Mouse (Mus musculus) induced T-regulatory cell, adult 2 months (primary cell): ENCODE data around the gene Schip1.

ENCODE experiments used
- DNase-seq: peaks from one replicate; pipeline ENCODE4 v3.0.0-alpha.2; 2012; ENCODE audit warnings: low read depth

Schip1 gene

DNA sequence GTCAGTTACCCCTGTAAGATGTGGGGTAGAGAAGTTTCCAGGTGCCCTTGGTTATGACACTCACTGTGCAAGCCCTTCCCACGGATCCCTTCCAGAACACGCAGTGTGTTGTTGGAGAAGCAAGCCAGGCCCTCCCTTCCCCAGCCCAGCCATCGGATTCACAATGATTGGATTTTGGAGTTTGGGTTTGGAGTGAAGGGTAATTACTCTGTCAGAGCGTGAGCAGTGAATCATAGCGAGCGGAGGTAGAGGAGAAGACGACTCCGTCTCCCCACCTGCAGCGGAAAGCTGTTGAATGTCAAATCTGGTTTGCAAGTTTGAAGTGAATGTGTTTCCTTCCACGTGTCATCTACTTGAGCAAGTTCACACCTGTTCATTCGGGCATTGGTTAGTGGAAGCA lies 447.7 kb downstream of the Schip1 start:
- no peak for DNase-seq

DNA sequence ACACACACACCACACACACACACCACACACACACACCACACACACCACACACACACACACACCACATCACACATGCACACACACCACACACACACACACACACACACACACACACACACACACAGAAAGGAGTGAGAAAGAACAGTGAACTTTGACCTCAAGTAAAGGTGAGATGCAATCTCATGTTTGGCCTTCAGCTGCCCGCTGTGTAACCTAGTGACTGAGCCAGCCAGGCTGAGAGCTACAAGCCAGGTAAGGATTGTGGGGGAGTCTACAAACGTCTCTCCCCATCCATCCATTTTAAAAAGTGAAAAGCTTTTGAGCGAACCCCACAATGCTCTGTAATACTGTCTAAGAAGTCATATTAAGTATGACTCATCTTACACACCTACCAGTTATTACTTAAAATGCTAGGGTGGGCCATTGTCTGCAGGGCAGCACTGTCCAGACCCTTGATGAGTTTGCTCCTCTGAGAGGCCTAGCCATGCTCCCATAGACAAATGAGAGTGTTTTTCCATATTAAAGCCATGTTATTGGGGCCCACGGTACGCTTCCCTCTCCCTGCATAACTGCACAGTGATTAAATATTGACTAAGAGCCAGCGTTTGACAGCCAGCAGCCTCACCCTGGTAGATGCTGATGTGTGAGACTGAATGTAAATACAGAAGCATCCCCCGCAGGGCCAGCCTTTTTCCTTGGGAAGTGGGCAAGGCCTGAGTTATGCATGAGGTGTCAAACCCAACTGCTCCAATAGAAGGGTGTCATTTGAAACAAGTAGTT lies 448.9 kb downstream of the Schip1 start:
- no peak for DNase-seq

DNA sequence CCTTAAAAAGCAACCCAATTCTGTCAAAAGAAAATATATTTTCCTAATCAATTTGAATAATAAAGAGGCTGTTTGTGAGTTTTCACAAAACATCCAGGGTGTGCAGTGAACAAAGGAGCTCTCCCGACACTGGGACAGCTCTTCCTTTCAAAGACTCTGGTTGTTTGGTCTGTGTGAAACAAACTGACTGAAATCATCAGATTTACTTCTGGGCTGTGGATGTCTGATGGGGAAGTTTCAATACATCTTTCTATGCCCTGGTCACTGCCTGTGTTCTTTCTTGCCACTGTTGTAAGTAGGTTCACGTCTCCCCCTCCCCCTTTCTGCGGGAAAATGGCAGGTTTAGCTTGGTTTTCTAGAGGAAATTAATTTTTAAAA lies 449.5 kb downstream of the Schip1 start:
- DNase-seq, result no peak

DNA sequence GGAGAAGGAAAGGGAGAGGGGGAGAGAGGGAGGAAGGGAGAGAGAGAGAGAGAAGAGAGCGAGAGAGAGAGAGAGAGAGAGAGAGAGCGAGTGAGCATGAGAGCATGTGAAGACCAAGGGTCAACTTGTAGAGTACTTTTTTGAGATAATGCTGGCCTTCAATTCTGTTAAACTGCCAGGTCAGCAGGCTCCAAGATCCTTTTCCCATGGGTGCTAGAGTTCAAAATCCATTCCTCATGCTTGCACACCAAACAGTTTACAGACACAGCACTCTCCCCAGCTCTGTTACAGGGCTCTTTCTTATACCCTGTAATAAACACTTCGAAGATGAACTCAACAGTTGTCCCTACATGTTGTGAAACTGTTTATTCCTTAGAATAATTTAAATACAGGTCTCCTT lies 450.1 kb downstream of the Schip1 start:
- no peak for DNase-seq

DNA sequence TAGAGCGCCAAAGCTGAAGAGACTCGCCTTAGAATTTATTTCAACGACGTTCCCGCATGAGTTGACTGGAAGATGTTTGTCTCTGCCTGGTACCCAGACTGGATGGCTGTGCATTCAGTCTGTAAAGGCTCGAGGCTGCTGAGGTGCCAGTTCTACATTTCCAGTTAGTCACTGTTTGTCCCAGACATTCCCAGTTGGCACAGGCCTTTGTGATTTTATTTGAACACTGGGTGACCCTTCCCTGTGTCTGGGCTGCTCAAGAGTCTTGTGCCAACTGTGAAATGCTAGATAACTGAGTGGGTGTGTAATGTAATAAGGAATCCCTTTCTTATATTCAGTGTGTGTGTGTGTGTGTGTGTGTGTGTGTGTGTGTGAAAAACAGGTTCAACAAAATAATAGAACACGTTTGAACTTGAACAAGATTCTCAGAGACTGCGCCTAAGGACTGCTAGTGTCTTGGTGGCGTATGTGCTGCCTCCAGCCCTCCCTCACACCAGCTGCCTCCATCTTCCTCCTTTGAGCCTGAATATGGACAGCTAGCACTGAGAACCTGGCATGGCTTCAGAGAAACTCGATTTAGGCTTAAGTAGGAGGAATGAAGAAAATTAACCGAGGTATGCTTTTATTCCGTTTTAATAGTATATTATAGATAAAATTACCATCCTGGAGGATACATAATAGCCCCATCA lies 451.9 kb downstream of the Schip1 start:
- no peak for DNase-seq

DNA sequence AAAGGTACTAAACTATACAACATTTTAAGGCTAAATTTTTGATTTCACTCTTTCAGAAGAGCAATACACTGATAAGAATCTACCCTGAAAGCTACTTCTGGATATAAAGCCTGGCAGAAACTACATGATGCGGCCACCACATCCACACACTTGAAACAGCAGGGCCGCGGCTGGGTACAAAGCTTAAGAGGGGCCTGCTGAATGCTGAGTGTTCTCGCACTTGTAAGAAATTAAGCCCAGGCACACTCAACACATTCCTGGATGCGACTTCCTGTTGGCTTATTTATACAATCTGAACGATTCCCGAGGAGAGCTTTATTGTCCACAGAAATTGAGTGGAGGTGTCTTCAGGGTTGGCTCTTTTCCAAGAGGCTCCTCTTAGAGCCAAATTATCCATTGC lies 452.6 kb downstream of the Schip1 start:
- DNase-seq, result no peak

DNA sequence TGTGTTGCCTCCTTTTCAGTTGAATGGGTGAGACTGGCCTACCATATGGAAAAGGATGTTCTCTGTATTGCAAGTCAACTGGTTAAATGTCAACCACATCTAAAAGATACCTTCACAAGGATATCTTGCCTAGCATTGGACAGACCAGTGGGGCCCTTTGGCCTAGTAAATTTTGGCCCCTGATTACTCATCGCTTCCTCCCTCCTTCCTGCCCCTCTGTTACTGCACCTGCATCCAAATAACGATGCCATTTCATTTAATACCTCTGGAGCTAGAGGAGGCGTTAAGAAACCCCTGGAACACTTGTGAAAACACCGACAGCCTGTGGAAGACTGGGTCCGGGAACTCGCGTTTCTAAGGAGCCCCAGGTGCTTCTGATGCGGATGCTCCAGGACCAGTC lies 453.4 kb downstream of the Schip1 start:
- no peak for DNase-seq

DNA sequence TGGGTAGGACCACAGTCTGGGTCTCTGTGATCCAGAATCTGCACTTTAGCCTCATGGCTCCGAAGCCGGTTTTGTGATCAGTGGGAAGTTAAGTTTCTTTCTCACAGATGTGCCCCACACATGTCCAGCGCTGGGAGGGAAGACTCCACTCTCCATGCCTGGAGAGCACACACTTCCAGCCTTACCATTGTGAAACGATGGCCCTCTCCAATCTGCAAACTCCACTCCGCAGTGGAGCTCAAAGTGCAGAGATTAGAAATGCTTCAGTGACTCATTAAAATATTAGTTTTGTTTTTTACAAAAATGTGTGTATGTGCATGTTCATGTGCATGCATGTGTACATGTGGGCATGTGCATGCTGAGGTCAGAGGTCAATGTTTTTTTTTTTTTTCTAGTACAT lies 454.0 kb downstream of the Schip1 start:
- DNase-seq, result no peak

DNA sequence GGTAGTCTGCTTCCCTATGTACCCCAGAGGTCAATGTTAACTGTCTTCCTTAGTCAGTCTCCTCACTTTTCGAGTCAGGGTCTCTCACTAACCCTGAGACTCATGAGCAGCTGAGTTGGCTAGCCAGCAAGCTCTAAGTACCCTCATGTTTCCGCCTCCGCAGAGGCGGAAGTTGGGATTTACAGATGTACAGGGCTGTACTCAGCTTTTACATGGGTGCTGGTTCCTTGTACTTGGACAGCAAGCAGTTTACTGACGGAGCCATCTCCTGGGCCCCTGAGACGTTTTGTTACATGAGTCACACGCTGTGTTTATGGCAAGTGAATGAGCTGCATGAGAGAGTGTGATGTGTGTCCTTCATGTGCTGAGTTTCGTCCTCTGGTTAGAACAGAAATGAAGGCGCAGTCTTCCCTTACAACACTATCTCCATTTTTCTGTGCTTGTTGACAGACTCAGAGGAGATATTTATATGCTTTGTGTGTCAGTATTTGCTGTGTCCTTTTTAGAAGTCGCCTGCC lies 460.8 kb downstream of the Schip1 start:
- no peak for DNase-seq

DNA sequence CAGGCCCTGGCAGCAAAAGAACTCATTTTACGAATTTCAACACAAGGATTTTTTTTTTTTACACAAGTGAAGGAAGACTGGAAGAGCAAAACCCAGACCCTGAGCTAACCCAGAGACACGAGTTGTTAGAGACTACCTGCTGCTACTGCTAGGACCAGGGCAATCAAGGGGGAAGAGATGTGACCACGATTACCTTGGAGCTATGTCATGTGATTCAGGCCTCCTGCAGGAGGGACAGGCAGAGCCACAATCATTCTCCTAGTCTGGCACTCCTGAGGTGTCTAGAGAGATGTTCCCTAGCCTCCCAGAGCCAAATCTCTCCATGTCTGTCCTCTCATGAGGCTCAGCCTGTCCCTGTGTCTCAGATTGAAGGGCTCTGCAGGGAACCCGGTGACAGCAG lies 461.8 kb downstream of the Schip1 start:
- DNase-seq, result no peak

DNA sequence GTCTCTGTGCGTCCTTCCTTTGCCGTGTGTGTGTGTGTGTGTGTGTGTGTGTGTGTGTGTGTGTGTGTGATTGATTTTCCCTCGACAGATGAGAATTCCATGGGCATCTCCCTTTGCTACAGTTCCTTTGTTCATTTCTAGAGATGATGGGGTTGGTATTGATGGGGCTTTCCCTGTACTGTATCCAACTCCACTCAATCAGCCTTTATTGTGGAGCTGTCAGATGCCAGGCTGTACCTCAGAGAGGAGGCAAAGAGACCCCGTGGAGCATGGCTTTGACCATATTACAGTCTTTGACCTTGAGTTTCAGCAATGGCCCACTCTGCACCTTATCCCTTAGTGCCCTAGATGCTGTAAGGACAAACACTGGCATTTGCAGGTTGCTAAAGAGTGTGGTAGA lies 462.6 kb downstream of the Schip1 start:
- no peak for DNase-seq

DNA sequence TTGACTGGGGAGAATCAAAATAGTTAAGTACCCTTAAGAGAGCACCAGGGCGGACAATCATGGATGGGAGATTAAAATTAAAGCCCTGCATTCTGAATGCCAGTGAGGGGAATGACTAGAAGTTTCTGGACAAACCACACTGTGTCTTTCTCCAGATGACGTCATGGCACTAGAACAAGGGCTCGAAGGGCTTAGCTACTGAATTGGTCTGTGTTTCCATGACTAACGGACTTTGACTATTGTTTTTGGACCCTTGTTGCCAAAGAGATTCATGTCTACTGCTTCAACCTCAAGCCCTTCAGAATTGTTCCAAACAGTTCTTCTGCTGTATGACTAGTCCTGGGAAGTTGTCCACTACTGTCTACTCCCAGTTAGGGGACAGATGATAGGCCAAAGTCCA lies 467.3 kb downstream of the Schip1 start:
- no peak for DNase-seq

DNA sequence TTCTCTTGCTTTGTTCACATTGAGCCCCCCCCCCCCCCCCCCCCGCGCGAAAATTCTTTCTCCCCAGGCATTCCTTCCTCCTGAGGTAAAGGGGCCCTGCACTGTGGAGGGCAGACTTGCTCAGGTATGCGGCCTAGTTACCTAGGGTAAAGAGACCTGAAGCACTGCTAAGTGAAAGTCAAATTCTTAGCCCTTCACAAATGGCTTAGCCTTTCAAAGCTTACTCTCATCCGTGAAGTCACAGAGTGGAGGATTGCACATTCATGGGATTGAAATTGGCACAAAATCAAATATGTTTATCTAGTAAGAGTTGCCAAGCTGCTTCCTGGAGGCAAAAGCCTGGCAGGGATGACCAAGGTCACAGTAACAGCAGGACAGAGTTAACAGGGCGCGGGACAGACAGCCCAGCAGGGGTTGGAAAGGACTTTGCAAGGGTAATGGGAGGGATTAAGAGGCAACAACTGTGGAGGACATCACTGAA lies 470.0 kb downstream of the Schip1 start:
- DNase-seq, result no peak

DNA sequence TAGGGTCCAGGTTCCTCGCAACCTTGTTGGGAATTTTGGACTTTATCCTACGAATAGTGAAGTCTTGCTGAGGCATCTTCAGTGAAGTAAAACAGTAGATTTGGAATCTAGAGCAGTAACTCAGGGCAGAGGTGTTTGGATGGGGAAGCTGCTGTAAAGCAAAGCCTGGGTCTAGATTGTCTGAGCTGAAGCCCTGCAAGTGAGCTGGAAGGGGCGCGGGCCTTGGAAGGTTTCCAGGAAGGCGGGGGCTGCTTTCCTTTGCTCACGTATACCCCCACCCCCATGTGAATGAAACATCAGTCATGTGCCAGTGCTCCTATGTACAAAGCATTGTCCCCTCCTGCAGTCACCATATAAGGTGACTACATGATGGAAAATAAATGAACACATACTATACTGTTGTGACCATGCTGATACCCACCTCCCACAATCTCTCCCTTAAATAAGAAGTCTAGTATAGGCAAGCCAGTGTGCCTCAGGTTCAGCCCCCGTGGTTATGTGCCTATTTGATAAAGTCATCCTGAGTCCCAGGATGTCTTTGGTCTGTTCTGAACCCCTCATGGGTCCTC lies 470.6 kb downstream of the Schip1 start:
- DNase-seq, result no peak

DNA sequence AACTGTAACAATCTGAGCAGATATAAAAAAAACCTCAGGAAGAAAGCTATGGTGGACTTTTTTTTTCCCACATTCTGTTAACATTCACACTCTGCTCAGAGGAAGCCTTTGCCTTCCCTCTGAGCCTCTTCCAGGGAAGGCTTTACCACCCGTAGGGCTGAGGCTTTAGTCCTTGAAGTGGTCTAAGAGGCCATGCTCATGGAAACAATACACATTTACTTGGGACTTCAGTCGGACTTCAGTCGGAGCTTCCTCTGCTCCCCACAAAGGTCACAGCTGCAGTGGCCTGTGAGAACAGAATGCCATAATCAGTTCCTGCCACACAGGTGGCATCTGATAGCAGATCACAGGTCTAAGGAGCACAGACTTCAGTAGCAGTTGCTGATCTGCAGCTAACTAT lies 471.5 kb downstream of the Schip1 start:
- DNase-seq, result no peak

DNA sequence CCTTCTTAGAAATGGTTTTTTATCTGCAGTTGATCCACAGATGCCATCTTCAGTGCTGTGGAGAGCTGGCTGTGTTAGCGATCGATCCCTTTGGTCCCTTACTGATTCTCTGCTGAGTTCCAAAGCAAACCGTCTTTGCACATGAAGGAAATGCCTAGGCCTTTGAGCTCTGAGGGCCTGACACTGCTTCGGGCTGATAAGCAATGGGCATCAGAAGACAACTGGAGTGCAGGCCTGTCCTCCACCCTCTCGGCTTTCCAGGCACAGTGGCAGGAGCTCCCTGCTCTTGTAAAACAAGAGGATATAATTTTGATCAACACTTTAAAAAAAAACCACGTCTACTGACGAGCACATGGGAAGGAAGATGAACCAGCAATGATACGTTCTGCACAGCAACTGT lies 477.1 kb downstream of the Schip1 start:
- no peak for DNase-seq

DNA sequence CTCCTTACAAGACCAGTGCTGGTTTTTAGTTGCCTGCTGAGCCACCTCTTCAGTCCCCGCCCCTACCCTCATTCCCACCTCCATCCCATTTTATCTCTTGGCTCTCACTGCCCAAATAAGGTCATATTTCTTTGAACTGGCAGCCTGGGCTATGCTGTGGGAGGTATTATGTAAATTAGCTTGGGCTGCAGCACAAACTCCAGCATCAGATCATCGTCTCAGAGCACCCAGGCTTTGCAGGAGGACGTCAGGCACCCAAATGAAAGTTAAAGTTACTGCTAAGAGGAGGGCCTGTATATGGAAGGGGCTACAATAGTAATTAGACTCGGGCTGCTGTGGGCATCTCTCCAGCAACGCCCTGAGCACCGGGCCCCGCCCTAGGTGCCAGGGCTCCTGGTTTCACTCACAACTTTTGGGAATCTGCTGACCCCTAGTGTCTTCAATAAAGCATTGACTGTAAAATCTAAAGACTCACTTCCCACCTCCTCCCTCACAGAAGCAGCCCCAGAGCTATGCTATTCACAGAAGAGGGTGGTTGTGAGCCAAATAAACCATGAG lies 478.4 kb downstream of the Schip1 start:
- DNase-seq, result peak; percentile 28

DNA sequence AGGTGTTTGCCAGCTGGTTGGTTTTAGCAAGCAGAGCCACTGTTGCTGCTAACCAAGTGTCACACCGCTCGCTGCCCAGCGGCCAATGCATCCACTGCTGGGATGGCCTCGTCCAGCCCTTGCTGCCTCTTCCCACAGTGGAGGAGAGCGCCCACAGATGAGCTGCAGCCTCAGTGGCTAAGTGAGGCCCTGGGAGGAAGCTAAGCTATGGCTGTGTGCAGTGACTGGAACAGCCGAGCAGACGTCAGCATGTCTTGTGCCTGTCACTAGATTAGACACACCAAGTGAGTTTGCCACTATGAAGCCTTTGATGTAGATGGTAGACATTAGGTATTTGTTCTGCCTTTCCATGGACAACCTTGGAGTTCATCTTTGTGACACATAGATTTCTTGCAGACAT lies 480.2 kb downstream of the Schip1 start:
- DNase-seq, result no peak

DNA sequence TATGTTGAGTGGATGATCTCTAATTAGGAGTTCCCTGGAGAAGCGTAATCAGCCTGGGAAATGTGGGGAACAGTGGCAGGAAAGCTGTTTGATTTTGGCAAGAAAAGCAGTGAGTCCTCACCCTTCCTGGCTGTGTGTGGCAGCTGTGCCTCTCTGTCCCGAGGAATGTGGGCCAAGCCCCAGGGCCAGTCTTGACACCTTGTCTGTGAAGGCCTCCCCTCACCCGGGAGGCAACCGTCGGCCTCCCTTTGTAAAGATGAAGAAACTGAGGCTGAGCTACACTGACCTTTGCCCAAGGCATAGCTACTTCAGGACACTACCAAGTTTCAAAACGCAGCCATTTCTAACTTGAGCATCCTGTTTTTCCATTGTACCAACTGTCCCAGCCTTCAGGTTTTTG lies 481.3 kb downstream of the Schip1 start:
- DNase-seq, result no peak

DNA sequence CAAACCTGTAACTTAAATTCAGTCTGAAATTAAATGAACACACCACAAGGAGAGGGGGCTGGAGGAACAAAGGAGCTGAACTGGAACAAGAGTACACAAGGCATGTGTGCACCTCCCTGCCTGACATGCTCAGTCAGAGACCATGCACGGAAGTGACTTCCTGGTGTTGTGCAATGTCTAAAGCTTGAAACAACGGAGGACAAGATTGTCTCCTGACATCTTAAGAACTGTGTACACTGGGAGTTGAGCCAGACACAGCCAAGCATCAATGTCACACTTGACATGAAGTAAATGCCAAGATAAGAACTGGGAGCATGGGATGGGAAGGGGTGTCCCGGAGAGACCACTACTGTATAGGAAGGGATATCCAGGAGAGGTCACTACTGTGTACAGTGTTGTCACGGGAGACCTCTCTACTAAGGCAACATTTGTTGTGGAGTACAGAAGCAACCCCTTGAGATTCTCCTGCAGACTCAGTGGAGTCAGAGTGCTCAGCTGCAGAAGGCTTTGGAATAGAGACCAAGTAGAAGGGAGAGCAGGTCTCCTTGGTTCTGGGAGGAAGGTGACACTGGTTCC lies 490.6 kb downstream of the Schip1 start:
- no peak for DNase-seq

DNA sequence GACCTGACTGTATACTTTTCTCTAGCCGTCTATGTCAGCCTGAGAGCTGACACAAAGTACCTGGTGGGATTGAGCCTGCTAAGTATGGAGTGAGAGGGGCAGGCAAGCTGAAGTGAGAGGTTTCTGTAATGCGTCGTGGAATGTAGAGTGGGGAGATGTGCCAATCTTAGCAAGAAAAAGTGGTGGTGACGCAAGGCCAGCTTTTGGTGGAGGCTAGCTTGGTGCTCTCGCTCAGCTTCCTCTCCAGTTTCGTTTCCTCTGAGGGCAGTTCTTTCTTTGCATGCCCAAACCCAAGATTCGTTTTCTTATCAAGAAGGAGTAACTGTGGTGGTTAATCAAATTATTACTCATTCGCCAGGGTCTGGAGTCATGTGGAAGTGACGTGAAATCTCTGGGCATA lies 492.3 kb downstream of the Schip1 start:
- no peak for DNase-seq

DNA sequence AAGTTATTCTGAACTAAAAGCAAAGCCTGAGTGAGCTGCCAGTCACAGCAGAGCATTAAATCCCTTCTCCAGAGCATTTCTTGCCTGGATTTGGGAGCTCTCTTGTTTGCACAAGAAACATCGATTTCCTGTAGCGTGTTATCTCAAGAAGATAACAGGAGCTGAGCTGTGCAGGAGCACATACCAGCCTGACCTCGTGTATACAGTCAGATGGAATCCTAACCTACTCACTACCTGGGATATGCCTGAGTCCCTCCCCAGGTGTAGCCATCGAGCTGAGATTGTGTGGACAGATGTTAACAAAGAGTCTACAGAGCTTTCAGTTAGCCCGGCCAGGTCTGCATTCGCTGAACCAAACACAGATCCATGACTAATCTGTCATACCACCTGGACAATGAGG lies 494.1 kb downstream of the Schip1 start:
- DNase-seq, result no peak

DNA sequence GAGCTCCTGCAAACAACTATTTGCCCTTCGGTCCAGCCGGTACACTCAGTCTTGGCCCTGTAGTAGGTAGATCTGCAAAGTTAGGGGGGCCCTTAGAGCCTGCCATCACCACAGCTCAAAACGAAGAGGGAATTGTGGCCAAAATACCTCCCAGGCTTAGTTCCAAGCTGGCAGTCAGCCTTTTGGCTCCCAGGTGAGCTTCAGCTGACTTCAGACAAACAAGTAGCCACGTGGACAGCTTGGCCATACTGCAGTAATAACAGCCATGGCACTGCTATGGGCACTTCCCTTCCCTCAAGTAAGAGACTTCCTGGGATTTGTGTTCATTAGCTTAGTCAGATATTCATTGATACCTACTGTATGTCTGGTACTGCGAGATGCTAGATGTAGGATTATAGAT lies 495.5 kb downstream of the Schip1 start:
- no peak for DNase-seq
